Mouse (Mus musculus): ENCODE results near the gene Lrrc23. TPM values are rescaled to one million over a fixed set of nuclear protein-coding genes. Genes with fewer than 3 reads are reported as not detected.
"Not testable (repeated sequence)": the region's sequence is repeated elsewhere in the genome, so short reads cannot be mapped to it uniquely, and the experiment has no call there.

Lrrc23 gene
- polyA plus RNA-seq, 1 experiment from 2014 or later: 0.13 TPM

GRCm38 (mm10) chr6:124805341-124806321 is 26.1 kb upstream of the Lrrc23 start:
- peak overlapping the region; percentile 64 for H3K4me2 ChIP-seq (replicated peaks)
- ATAC-seq: peak; percentile 85

DNA sequence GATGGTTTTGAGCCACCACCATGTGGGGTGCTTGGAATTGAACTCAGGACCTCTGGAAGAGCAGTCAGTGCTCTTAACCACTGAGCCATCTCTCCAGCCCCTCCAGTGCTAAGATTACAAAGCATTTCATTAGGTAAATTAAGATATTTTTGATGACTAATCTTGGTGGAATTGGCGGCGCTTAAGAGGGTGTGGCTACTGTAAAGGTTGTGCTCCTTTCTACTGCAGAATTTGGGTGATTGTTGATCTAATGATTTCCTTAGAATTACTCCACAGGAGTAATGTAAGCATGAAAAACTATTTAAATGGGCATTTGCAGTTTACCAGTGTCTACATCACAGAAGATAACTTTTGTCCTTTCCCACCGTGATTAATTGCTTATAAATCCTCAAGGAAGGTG is 24.8 kb upstream of the Lrrc23 start:
- Histone ChIP-seq H3K4me2 (replicated peaks) (0 out of 2 replicates have a peak overlapping the region, but pooled peaks have one; percentile 64), H3K27me3 (replicated peaks) (no peaks in the 10 kb centered on the region), H3K9me3 (no peaks in the 10 kb centered on the region), H3K4me1 (replicated peaks) (peaks cover 7% of the 10 kb centered on the region), H3K9ac (no peak overlapping the region), H3K27ac (no peak overlapping the region), H3K4me3 (replicated peaks) (no peak overlapping the region), H3K36me3 (no peaks in the 10 kb centered on the region)
- ATAC-seq: no peak
- 88% methylated on average over 3 of the region's 3 CpGs for WGBS

More at GRCm38 (mm10) chr6:124805341-124806321, 26.1 kb upstream of the Lrrc23 start:
- H3K27ac ChIP-seq: peak overlapping the region; percentile 88
- H3K27me3 ChIP-seq (replicated peaks): no peaks in the 10 kb centered on the region
- 2% methylated on average over 34 of the region's 34 CpGs for WGBS
- H3K4me1 ChIP-seq (replicated peaks): peaks cover 15% of the 10 kb centered on the region
- H3K36me3 ChIP-seq: no peaks in the 10 kb centered on the region
- H3K9me3 ChIP-seq: no peaks in the 10 kb centered on the region
- H3K9ac ChIP-seq: peak overlapping the region; percentile 45
- peak overlapping the region; percentile 41 for H3K4me3 ChIP-seq (replicated peaks)

- WGBS: 92% methylated on average over 4 of the region's 4 CpGs
- not testable (repeated sequence) for ATAC-seq
Observed at GRCm38 (mm10) chr6:124803691-124804090, 24.2 kb upstream of the Lrrc23 start.

DNA sequence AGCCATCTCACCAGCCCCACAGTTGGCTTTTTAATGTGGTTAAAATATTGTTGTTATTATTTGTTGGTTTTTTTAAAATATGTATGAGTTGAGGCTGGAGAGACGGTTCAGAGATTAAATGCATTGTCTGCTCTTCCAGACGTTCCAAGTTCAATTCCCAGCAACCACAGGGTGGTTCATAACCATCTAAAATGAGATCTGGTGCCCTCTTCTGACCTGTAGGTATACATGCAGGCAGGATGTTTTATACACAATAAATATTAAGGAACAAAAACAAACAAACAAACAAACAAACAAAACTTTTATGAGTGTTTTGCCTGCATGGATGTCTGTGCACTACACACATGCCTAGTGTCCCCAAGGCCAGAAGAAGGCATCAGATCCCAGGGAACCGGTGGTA is 23.5 kb upstream of the Lrrc23 start:
- WGBS: 72% methylated on average over 3 of the region's 3 CpGs
- H3K27me3 ChIP-seq (replicated peaks): no peaks in the 10 kb centered on the region
- H3K36me3 ChIP-seq: no peaks in the 10 kb centered on the region
- no peaks in the 10 kb centered on the region for H3K9me3 ChIP-seq
- ATAC-seq: no peak
- H3K4me2 ChIP-seq (replicated peaks): no peak overlapping the region
- H3K4me1 ChIP-seq (replicated peaks): peaks cover 7% of the 10 kb centered on the region
- no peak overlapping the region for H3K27ac ChIP-seq
- no peak overlapping the region for H3K9ac ChIP-seq
- no peak overlapping the region for H3K4me3 ChIP-seq (replicated peaks)

More at GRCm38 (mm10) chr6:124803691-124804090, 24.2 kb upstream of the Lrrc23 start:
- not testable (repeated sequence) for H3K27ac ChIP-seq; H3K4me3 ChIP-seq (replicated peaks); H3K4me1 ChIP-seq (replicated peaks); H3K36me3 ChIP-seq; H3K4me2 ChIP-seq (replicated peaks); H3K9ac ChIP-seq; H3K27me3 ChIP-seq (replicated peaks); H3K9me3 ChIP-seq

DNA sequence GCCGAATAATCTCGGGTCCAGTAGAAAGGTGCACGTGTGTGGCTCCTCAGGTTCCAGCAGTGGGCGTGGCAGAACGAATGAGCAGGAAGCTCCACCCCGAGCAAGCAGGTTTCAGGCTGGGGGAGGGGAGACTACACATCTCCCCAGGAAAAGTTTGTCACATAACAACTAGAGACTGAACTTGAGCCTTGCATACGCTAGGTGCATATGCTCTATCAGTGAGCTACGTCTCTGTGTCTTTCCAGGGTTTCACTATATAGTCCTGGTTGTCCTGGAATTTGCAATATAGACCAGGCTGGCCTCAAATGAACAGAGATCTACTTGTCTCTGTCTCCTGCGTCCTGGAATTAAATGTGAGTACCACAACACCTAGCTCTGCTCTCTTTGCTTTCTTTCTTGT is 22.9 kb upstream of the Lrrc23 start:
- H3K36me3 ChIP-seq; H3K9ac ChIP-seq; H3K9me3 ChIP-seq; H3K4me1 ChIP-seq (replicated peaks); H3K4me3 ChIP-seq (replicated peaks); H3K27me3 ChIP-seq (replicated peaks): not testable (repeated sequence)
- H3K27ac ChIP-seq: 0 out of 2 replicates have a peak overlapping the region, but pooled peaks have one; percentile 40
- ATAC-seq: 0 out of 2 replicates have a peak, but pooled peaks have one; percentile 13
- H3K4me2 ChIP-seq (replicated peaks): peak overlapping the region; percentile 40
- WGBS: 15% methylated on average over 6 of the region's 9 CpGs

- WGBS: 75% methylated on average over 2 of the region's 2 CpGs
- Histone ChIP-seq H3K4me2 (replicated peaks) (no peak overlapping the region), H3K36me3 (no peaks in the 10 kb centered on the region), H3K4me3 (replicated peaks) (no peak overlapping the region), H3K9ac (no peak overlapping the region), H3K27me3 (replicated peaks) (no peaks in the 10 kb centered on the region), H3K27ac (no peak overlapping the region), H3K9me3 (no peaks in the 10 kb centered on the region), H3K4me1 (replicated peaks) (no peaks in the 10 kb centered on the region)
- ATAC-seq: peak; percentile 66; the same call in 1 of the 2 replicates
Observed at GRCm38 (mm10) chr6:124796200-124796599, 16.7 kb upstream of the Lrrc23 start.

- H3K27me3 ChIP-seq (replicated peaks): no peaks in the 10 kb centered on the region
- H3K4me3 ChIP-seq (replicated peaks): no peak overlapping the region
- H3K4me1 ChIP-seq (replicated peaks): no peaks in the 10 kb centered on the region
- H3K9ac ChIP-seq: no peak overlapping the region
- no peaks in the 10 kb centered on the region for H3K36me3 ChIP-seq
- no peak overlapping the region for H3K4me2 ChIP-seq (replicated peaks)
- ATAC-seq: no peak
- no peaks in the 10 kb centered on the region for H3K9me3 ChIP-seq
- H3K27ac ChIP-seq: no peak overlapping the region
- WGBS: 81% methylated on average over 4 of the region's 4 CpGs
Observed at GRCm38 (mm10) chr6:124795781-124796180, 16.3 kb upstream of the Lrrc23 start.

- Histone ChIP-seq H3K27me3 (replicated peaks) (no peaks in the 10 kb centered on the region), H3K9me3 (no peaks in the 10 kb centered on the region), H3K27ac (no peak overlapping the region), H3K4me1 (replicated peaks) (no peaks in the 10 kb centered on the region), H3K4me3 (replicated peaks) (no peak overlapping the region), H3K9ac (no peak overlapping the region), H3K4me2 (replicated peaks) (no peak overlapping the region), H3K36me3 (no peaks in the 10 kb centered on the region)
- 79% methylated on average over 3 of the region's 3 CpGs for WGBS
- ATAC-seq: no peak
Observed at GRCm38 (mm10) chr6:124791911-124792310, 12.4 kb upstream of the Lrrc23 start.

DNA sequence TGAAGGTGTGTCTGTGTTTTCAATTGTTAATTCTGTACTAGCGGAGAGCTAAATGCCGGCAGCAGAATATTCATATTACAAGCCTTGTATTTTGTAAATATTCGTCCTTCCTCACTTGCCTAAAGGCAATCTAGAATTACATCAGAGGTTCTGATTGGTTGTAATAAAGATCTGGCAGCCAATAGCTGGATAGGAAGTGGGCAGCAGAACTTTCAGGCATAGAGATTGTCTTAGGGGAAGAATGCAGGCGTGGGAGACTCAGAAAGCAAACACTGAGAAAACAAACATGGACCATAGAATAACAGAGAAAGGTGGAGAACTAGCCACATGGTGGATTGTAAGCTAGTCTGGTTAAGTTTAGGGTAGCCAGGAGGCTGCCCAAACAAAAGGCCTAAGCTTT is 10.6 kb upstream of the Lrrc23 start:
- Histone ChIP-seq H3K27ac (no peak overlapping the region), H3K9me3 (no peaks in the 10 kb centered on the region), H3K4me1 (replicated peaks) (no peaks in the 10 kb centered on the region), H3K9ac (no peak overlapping the region), H3K4me3 (replicated peaks) (no peak overlapping the region), H3K27me3 (replicated peaks) (no peaks in the 10 kb centered on the region), H3K4me2 (replicated peaks) (no peak overlapping the region), H3K36me3 (no peaks in the 10 kb centered on the region)
- WGBS: 62% methylated on average over 4 of the region's 4 CpGs
- no peak for ATAC-seq

GRCm38 (mm10) chr6:124789519-124789918 is 10.0 kb upstream of the Lrrc23 start:
- H3K36me3 ChIP-seq: no peaks in the 10 kb centered on the region
- H3K4me2 ChIP-seq (replicated peaks): no peak overlapping the region
- H3K4me1 ChIP-seq (replicated peaks): no peaks in the 10 kb centered on the region
- H3K27ac ChIP-seq: no peak overlapping the region
- no peak overlapping the region for H3K4me3 ChIP-seq (replicated peaks)
- WGBS: 80% methylated on average over 4 of the region's 4 CpGs
- no peak overlapping the region for H3K9ac ChIP-seq
- no peaks in the 10 kb centered on the region for H3K27me3 ChIP-seq (replicated peaks)
- no peaks in the 10 kb centered on the region for H3K9me3 ChIP-seq
- ATAC-seq: no peak

DNA sequence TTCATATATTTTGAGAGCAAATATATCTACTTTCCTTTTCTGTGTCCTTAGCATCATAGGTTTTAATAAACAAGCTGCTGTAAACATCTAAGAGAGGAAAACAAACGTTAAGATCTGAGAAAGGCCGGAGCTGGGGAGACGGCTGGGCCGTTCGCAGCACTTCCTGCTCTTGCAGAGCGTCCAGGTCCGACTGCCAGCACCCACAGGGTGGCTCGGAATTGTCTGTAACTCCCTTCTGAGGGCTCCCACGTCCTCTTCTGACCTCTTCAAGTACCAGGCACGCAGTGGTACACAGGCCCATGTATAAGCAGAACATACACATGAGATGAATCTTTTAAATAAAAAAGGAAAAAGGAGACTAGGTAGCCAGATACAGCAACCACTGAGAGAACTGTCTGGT is 8.2 kb upstream of the Lrrc23 start:
- H3K27me3 ChIP-seq (replicated peaks): no peaks in the 10 kb centered on the region
- H3K36me3 ChIP-seq: no peaks in the 10 kb centered on the region
- WGBS: 68% methylated on average over 10 of the region's 10 CpGs
- H3K4me1 ChIP-seq (replicated peaks): no peaks in the 10 kb centered on the region
- no peak overlapping the region for H3K27ac ChIP-seq
- no peak overlapping the region for H3K9ac ChIP-seq
- H3K9me3 ChIP-seq: no peaks in the 10 kb centered on the region
- no peak overlapping the region for H3K4me3 ChIP-seq (replicated peaks)
- ATAC-seq: no peak
- H3K4me2 ChIP-seq (replicated peaks): no peak overlapping the region

GRCm38 (mm10) chr6:124786756-124787420 is 7.4 kb upstream of the Lrrc23 start:
- no peak overlapping the region for H3K4me3 ChIP-seq (replicated peaks)
- H3K4me1 ChIP-seq (replicated peaks): no peaks in the 10 kb centered on the region; the same call in 1 of the 2 replicates
- WGBS: 54% methylated on average over 8 of the region's 8 CpGs
- no peak overlapping the region for H3K27ac ChIP-seq
- no peak for ATAC-seq
- H3K27me3 ChIP-seq (replicated peaks): no peaks in the 10 kb centered on the region
- H3K36me3 ChIP-seq: no peaks in the 10 kb centered on the region
- no peaks in the 10 kb centered on the region for H3K9me3 ChIP-seq
- H3K9ac ChIP-seq: no peak overlapping the region
- no peak overlapping the region for H3K4me2 ChIP-seq (replicated peaks)

Measured in intestine, embryonic 15.5 days (tissue).